Mouse (Mus musculus) intestine, embryonic 16.5 days (tissue): Measurements from ENCODE around the gene Adamts13. TPM values are rescaled to one million over a fixed set of nuclear protein-coding genes. Genes with fewer than 3 reads are reported as not detected.

ENCODE experiments used
- ATAC-seq: fragments of 200-750 bp; cut with Nextera tagmentation; 2 replicates; pipeline ENCODE4 v1.8.0; 2017; ENCODE audit warnings: moderate TSS enrichment, moderate library complexity
- H3K27ac ChIP-seq: fragments of 300-500 bp; sonication (generic); 2 replicates; pipeline ENCODE4 v1.5.1; 2014; ENCODE audit warnings: mild to moderate bottlenecking, low read length
- H3K27me3 ChIP-seq: fragments of 300-500 bp; sonication (generic); replicated peaks from 2 replicates; pipeline ENCODE4 v1.6.1; 2014; ENCODE audit warnings: low read length, control low read depth, mixed read lengths; ENCODE audit not compliant: control insufficient read depth, insufficient read depth
- H3K36me3 ChIP-seq: fragments of 300-500 bp; sonication (generic); 2 replicates; pipeline ENCODE4 v1.6.1; 2014; ENCODE audit warnings: low read length, control low read depth; ENCODE audit not compliant: control insufficient read depth, insufficient read depth
- H3K4me1 ChIP-seq: fragments of 300-500 bp; sonication (generic); 2 replicates; pipeline ENCODE4 v1.6.1; 2014; ENCODE audit warnings: low read length, control low read depth, mixed read lengths; ENCODE audit not compliant: control insufficient read depth, insufficient read depth
- H3K4me2 ChIP-seq: fragments of 300-500 bp; sonication (generic); 2 replicates; pipeline ENCODE4 v1.6.1; 2014; ENCODE audit warnings: low read depth, low read length, control low read depth
- H3K4me3 ChIP-seq: fragments of 300-500 bp; sonication (generic); 2 replicates; pipeline ENCODE4 v1.5.1; 2014; ENCODE audit warnings: mild to moderate bottlenecking, low read length
- H3K9ac ChIP-seq: fragments of 300-500 bp; sonication (generic); 2 replicates; pipeline ENCODE4 v1.6.1; 2014; ENCODE audit warnings: low read depth, low read length
- H3K9me3 ChIP-seq: fragments of 300-500 bp; sonication (generic); 2 replicates; pipeline ENCODE4 v1.6.1; 2016; ENCODE audit warnings: low read length, control low read depth; ENCODE audit not compliant: control insufficient read depth
- WGBS: fragments of 180-500 bp; shearing (Covaris S2); extraction: QIAGEN DNeasy Blood & Tissue Kit; methylation state at CpG from one replicate; pipeline ENCODE4 v1.1.7; 2014; 5-methylcytosine and 5-hydroxymethylcytosine counted together
- polyA plus RNA-seq: library from polyadenylated mRNA; unstranded; fragments of >200 nt; fragmentation: Nextera tagmentation; extraction: Ambion mirVana; gene quantifications from 2 replicates; pipeline ENCODE4 v1.2.1, GENCODE M21; 2015

The Adamts13 gene
- polyA plus RNA-seq, 1 experiment from 2014 or later, result 0.34 TPM

DNA sequence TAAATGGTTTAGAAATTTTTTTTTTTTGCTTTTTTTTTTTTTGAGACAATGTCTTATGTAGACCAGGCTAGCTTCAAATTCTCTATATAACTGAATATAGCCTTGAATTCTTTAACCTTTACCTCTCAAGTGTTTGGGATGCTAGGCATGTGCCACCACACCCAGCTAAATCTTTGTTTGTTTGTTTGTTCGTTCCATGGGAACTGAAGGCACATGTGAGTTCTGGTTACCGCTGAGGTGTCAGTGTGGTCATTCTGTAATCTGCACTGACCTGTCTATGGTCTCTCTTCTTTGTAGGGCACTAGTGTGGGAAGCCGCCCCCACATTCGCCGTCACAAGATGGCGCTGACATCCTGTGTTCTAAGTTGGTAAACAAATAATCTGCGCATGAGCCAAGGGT lies 24.8 kb downstream of the Adamts13 start:
- Histone ChIP-seq H3K9me3 (no peaks in the 10 kb centered on the region), H3K4me3 (no peak overlapping the region), H3K4me2 (no peak overlapping the region), H3K36me3 (no peaks in the 10 kb centered on the region), H3K27me3 (no peaks in the 10 kb centered on the region), H3K9ac (no peak overlapping the region), H3K27ac (no peak overlapping the region), H3K4me1 (no peaks in the 10 kb centered on the region)
- no peak for ATAC-seq
- 89% methylated on average over 6 of the region's 7 CpGs for WGBS

DNA sequence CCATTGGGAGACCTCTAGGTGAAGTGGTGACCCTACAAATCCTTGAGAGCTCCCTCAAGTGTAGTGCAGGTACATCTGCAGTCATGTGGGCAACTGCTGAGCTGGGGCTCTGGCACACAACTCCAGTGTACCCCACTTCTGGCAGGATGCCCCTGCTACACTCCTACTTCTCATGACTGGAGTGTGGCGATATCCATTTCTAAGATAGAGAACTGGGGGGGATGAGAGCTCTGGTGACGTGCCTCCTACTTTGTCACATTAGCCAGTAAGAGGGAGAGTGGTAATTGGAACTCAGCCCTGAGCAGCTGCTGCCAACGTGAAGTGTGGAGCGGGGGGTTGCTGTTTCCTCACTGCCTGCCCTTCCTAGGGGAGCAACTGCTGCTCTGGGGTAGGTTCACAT lies 33.0 kb downstream of the Adamts13 start:
- no peaks in the 10 kb centered on the region for H3K36me3 ChIP-seq
- no peak for ATAC-seq
- no peak overlapping the region for H3K27ac ChIP-seq
- WGBS, result 67% methylated on average over 4 of the region's 4 CpGs
- peaks cover 18% of the 10 kb centered on the region for H3K4me1 ChIP-seq
- H3K9me3 ChIP-seq, result no peaks in the 10 kb centered on the region
- no peak overlapping the region for H3K9ac ChIP-seq
- no peaks in the 10 kb centered on the region for H3K27me3 ChIP-seq
- H3K4me3 ChIP-seq, result no peak overlapping the region
- H3K4me2 ChIP-seq, result no peak overlapping the region

DNA sequence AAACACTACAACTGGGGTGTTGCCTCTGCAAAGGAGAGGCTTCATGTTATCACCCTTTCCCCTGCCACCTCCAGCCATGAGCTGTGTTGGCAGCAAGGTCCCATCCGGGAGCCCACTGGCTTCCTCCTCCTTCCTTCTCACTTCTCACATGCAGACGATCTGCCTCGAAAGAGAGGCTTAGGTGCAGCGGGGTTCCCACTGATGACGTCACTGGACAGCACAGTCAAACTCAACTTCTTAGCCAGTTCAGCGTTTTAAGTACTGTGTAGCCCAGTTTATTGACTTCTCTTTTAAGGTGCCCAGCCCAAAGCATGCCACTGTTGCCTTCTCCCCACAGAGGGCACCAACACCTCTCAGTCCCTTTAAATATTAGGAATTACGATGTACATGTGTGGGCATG lies 34.5 kb downstream of the Adamts13 start:
- no peak overlapping the region for H3K27ac ChIP-seq
- no peaks in the 10 kb centered on the region for H3K27me3 ChIP-seq
- WGBS, result 72% methylated on average over 7 of the region's 7 CpGs
- no peaks in the 10 kb centered on the region for H3K36me3 ChIP-seq
- no peak overlapping the region for H3K4me3 ChIP-seq
- no peak overlapping the region for H3K4me2 ChIP-seq
- H3K4me1 ChIP-seq, result peaks cover 23% of the 10 kb centered on the region
- no peak for ATAC-seq
- no peaks in the 10 kb centered on the region for H3K9me3 ChIP-seq
- no peak overlapping the region for H3K9ac ChIP-seq

DNA sequence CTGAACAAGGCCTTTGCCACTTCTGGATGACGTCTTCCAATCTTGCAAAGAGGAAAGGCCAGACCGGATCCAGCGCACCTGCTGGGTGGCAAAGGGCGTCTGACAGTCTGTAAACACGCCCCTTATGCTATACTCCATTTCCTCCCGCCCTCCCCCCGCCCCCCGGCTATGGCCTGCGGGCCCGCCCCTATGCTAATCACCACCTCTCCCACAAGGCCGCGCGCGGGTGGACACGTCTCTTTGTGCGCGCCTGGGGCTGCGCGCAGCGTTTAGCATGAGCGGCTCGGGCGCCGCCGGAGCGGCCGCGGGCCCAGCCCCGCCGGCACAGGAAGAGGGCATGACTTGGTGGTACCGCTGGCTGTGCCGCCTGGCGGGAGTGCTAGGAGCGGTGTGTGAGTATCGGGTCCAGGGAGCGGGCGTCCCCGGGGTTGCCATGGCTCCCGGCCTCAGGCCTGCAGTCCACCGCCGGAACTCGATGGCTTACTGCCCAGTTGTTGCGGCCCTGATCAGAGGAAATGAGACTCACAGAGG lies 36.6 kb downstream of the Adamts13 start, which contains the start of gene Cacfd1:
Cacfd1 (plus strand) TSS at position 213 of the 531 bp plus-strand sequence.
- Histone ChIP-seq H3K4me2 (peak within 1 kb of the TSS; percentile 87), H3K27ac (peak within 1 kb of the TSS; percentile 92), H3K27me3 (no peaks in the 10 kb centered on the region), H3K9ac (peak within 1 kb of the TSS; percentile 97), H3K4me3 (peak within 1 kb of the TSS; percentile 85), H3K36me3 (peaks cover 6% of the 10 kb centered on the region), H3K9me3 (no peaks in the 10 kb centered on the region), H3K4me1 (peaks cover 23% of the 10 kb centered on the region)
- ATAC-seq, result peak; percentile 98
- WGBS, result under 1% methylated on average over 43 of the region's 43 CpGs

DNA sequence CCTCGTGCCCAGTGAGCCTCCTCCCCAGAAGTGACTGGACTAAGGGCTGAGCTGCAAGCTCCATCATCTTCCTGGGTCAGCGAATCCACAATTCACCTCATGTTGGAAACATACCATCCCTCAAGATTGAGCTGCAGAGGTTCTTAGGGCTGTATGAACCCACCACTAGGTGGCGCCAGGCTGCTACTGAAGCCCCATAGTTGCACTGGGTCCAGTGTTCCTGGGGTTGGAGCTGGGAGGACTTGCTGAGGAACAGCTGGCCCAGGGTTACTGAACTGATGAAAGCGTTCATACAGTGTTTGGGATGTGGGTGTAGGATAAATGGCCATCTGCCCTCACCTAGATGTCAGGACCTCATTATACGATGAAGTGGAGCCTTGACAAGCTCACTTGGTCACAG lies 44.6 kb downstream of the Adamts13 start:
- peak; percentile 67 for ATAC-seq
- H3K4me3 ChIP-seq, result no peak overlapping the region
- H3K4me1 ChIP-seq, result no peaks in the 10 kb centered on the region
- H3K27me3 ChIP-seq, result no peaks in the 10 kb centered on the region
- 55% methylated on average over 5 of the region's 5 CpGs for WGBS
- no peaks in the 10 kb centered on the region for H3K9me3 ChIP-seq
- no peak overlapping the region for H3K27ac ChIP-seq
- H3K4me2 ChIP-seq, result no peak overlapping the region
- H3K36me3 ChIP-seq, result peaks cover 17% of the 10 kb centered on the region
- H3K9ac ChIP-seq, result no peak overlapping the region

DNA sequence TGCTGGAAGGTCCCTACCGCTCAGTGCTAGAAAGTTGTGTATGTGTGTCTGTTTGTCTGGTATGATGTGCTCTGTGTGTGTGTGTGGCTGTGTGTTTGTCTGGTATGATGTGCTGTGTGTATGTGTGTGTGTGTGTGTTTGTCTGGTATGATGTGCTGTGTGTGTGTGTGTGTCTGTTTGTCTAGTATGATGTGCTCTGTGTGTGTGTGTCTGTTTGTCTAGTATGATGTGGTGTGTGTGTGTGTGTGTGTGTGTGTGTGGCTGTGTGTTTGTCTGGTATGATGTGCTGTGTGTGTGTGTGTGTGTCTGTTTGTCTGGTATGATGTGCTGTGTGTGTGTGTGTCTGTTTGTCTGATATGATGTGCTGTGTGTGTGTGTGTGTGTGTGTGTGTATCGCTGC lies 46.3 kb downstream of the Adamts13 start:
- no peaks in the 10 kb centered on the region for H3K9me3 ChIP-seq
- peaks cover 14% of the 10 kb centered on the region for H3K36me3 ChIP-seq
- ATAC-seq, result no peak
- H3K9ac ChIP-seq, result no peak overlapping the region
- 86% methylated on average over 2 of the region's 2 CpGs for WGBS
- H3K4me2 ChIP-seq, result no peak overlapping the region
- H3K4me1 ChIP-seq, result no peaks in the 10 kb centered on the region
- no peak overlapping the region for H3K27ac ChIP-seq
- no peak overlapping the region for H3K4me3 ChIP-seq
- no peaks in the 10 kb centered on the region for H3K27me3 ChIP-seq

DNA sequence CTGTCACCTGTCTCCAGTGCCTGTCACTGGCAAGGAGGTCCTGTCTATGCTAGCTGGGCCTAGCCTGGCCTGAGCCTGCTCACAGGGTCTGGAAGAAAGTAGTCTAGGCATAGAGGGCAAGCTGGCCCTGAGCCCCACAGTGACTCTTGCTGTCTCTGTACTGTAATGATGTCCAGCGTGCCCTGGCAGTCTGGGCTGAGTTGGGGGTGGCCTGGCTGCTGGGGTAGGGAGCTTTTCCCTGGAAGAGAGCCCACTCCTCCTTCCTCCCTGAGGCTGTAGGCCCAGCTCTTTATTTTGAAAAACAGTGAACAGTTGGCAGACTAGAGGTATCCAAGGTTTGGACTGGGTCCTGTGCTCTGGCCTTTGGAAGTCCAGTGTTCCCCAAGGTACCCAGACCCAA lies 47.9 kb downstream of the Adamts13 start:
- Histone ChIP-seq H3K9ac (no peak overlapping the region), H3K9me3 (no peaks in the 10 kb centered on the region), H3K4me3 (no peak overlapping the region), H3K27me3 (no peaks in the 10 kb centered on the region), H3K27ac (no peak overlapping the region), H3K4me1 (no peaks in the 10 kb centered on the region), H3K36me3 (0 out of 2 replicates have a peak, but pooled peaks cover 3% of the 10 kb centered on the region), H3K4me2 (no peak overlapping the region)
- ATAC-seq, result no peak
- 76% methylated on average over 1 of the region's 1 CpGs for WGBS

DNA sequence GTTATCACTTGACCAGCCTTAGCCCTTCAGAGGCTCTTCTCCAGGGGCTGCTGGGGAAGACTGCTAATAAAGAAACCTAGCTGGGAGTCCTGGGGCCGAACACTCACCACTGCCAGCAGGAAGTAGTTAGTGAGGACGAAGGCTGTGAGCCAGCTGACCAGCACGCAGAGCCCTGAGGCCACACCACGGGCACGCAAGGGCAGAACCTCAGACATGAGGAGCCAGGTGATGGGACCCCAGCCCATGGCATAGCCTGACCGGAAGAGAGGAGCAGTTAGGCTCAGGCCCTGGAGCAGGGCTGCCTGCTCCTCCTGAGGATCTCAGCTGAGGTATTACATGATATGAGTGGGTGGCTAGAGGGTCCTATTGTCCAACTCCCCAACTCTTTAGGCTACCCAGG lies 49.4 kb downstream of the Adamts13 start:
- H3K9ac ChIP-seq, result no peak overlapping the region
- H3K4me3 ChIP-seq, result no peak overlapping the region
- H3K4me2 ChIP-seq, result no peak overlapping the region
- H3K9me3 ChIP-seq, result no peaks in the 10 kb centered on the region
- no peaks in the 10 kb centered on the region for H3K36me3 ChIP-seq
- WGBS, result 79% methylated on average over 6 of the region's 6 CpGs
- H3K27ac ChIP-seq, result no peak overlapping the region
- no peaks in the 10 kb centered on the region for H3K4me1 ChIP-seq
- no peaks in the 10 kb centered on the region for H3K27me3 ChIP-seq
- ATAC-seq, result no peak

DNA sequence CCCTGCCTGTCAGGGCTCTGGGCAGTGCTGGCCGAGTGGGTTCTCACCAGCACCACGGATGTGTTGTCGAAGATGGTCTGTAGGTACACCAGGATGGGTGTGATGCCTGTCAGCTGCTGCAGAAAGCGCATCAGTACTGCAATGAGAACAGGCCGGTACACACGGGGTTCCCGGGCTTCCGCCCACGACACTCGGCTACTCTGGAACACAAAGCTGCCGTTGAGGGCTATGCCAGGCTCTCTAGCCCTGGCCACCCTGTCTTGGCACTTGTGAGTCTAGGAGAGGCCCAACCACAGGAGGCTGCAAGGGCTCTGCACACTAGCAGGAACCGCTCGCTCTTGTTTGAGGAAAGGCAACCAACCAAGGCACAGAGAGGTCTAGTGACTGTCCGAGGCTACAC lies 50.9 kb downstream of the Adamts13 start:
- H3K4me1 ChIP-seq, result peaks cover 4% of the 10 kb centered on the region; the same call in 1 of the 2 replicates
- no peak overlapping the region for H3K4me2 ChIP-seq
- no peak overlapping the region for H3K4me3 ChIP-seq
- 75% methylated on average over 14 of the region's 14 CpGs for WGBS
- no peak for ATAC-seq
- no peaks in the 10 kb centered on the region for H3K36me3 ChIP-seq
- H3K27ac ChIP-seq, result no peak overlapping the region
- no peaks in the 10 kb centered on the region for H3K9me3 ChIP-seq
- H3K9ac ChIP-seq, result no peak overlapping the region
- H3K27me3 ChIP-seq, result no peaks in the 10 kb centered on the region

DNA sequence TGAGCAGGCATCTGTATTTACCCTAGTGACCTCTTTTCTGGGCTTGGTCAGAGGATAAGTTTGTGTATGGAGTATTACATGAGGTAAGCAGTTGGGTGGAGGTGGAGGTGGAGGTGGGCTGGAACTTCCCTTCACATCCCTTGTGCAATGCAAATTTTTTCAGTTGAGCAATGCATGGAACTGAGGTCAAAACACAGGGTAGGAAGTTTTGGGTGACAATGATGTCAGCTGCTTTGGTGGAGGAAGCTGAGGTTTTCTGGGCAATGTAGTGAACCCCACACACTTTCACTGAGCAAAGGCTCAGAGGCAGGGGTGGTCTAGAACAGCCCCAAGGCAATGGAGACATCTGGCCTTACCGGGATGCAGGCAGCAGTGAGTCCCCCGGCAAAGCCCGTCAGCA lies 52.3 kb downstream of the Adamts13 start:
- ATAC-seq, result no peak
- Histone ChIP-seq H3K27me3 (no peaks in the 10 kb centered on the region; the same call in 1 of the 2 replicates), H3K4me1 (peaks cover 4% of the 10 kb centered on the region; the same call in 1 of the 2 replicates), H3K4me2 (no peak overlapping the region), H3K36me3 (no peaks in the 10 kb centered on the region), H3K9ac (no peak overlapping the region), H3K27ac (no peak overlapping the region), H3K4me3 (no peak overlapping the region), H3K9me3 (no peaks in the 10 kb centered on the region)
- WGBS, result 73% methylated on average over 3 of the region's 3 CpGs
